In genomic region chr4:150592087-150592486, GRCm38 (mm10) we compare ENCODE assay signal across 15 mouse cellular contexts. TPM values are rescaled to one million over a fixed set of nuclear protein-coding genes. Genes with fewer than 3 reads are reported as not detected.
DNase-seq lines count a peak whose midpoint lies in the region; ATAC-seq and TF ChIP-seq lines count a peak whose summit lies in the region.
"Had no signal": no experiment of that assay in that cellular context is flagged by ENCODE, and none has a peak within 500 bp of the region (broad histone marks: within the 10 kb centered on the region; RNA-seq: fewer than 3 reads in every experiment).

No protein-coding gene starts in this region.

- TF ChIP-seq CTCF in heart, adult 2 months (IDR thresholded peaks at IDR 0.05), result no peak
- TF ChIP-seq CTCF in small intestine, adult 2 months (IDR thresholded peaks at IDR 0.05; ENCODE audit: extremely low read depth, insufficient read length, insufficient replicate concordance, low read depth, low read length), result no peak

- no peak for DNase-seq in heart, adult 2 months
- DNase-seq in lung, postnatal 25 days (ENCODE audit: low spot score), result no peak
- DNase-seq in limb, embryonic 10.5 days (ENCODE audit: low spot score), result no peak
- DNase-seq in testis, postnatal 10 days (ENCODE audit: low spot score), result no peak
- DNase-seq: embryo, embryonic 11 days; heart, adult 11 months; kidney, postnatal 25 days; thymus, postnatal 25 days had no signal

- no peak for TF ChIP-seq EP300 in heart, adult 2 months (IDR thresholded peaks at IDR 0.05; ENCODE audit: insufficient read depth, low read depth, low read length)

- no peak overlapping the region for H3K4me3 ChIP-seq in heart, embryonic 14.5 days (ENCODE audit: control insufficient read depth in 1 of 2, insufficient read depth in 1 of 2, low read depth in 1 of 2, low read length in 2 of 2)
- H3K4me3 ChIP-seq in heart, adult 2 months, result no peak overlapping the region
- no peak overlapping the region for H3K4me3 ChIP-seq in lung, embryonic 16.5 days (ENCODE audit: low read length)
- H3K4me3 ChIP-seq in limb, embryonic 10.5 days, result no peak overlapping the region
- no peak overlapping the region for H3K4me3 ChIP-seq in small intestine, adult 2 months (ENCODE audit: low read depth, low read length)
- H3K4me3 ChIP-seq: forebrain, embryonic 10.5 days; limb, embryonic 15.5 days had no signal

- peaks cover 18% of the 10 kb centered on the region for H3K79me2 ChIP-seq in heart, adult 2 months (replicated peaks; ENCODE audit: control insufficient read depth, insufficient read depth, low read length)

- WGBS in heart, embryonic 14.5 days, result 21% methylated on average over 6 of the region's 6 CpGs
- WGBS in heart, adult 2 months, result 54% methylated on average over 6 of the region's 6 CpGs
- WGBS in lung, embryonic 16.5 days, result 48% methylated on average over 6 of the region's 6 CpGs
- WGBS in limb, embryonic 10.5 days, result 80% methylated on average over 6 of the region's 6 CpGs
- WGBS in small intestine, adult 2 months, result 24% methylated on average over 6 of the region's 6 CpGs

- ATAC-seq in heart, embryonic 14.5 days (ENCODE audit: insufficient number of reproducible peaks, insufficient read depth, low FRiP score, low read depth), result no peak; the same call in 1 of the 2 replicates
- peak; percentile 16; the same call in 1 of the 2 replicates for ATAC-seq in lung, embryonic 16.5 days (ENCODE audit: low read depth)
- ATAC-seq in granulocyte monocyte progenitor cell, adult 5-6 weeks (replicated peaks; ENCODE audit: poor library complexity, severe bottlenecking), result no peak

- intact Hi-C loops in heart, adult 2 months (cut with DNase I), result loop anchor here (5.0 kb wide), 1 partner anchor 105 kb away; no protein-coding TSS in a partner anchor

- 0 out of 2 replicates have a peak overlapping the region, but pooled peaks have one; percentile 34 for H3K9ac ChIP-seq in heart, embryonic 14.5 days (ENCODE audit: low read length)
- H3K9ac ChIP-seq in heart, adult 2 months (ENCODE audit: low read depth, low read length), result no peak overlapping the region
- H3K9ac ChIP-seq in lung, embryonic 16.5 days (ENCODE audit: low read length), result no peak overlapping the region
- H3K9ac ChIP-seq: limb, embryonic 15.5 days had no signal

- TF ChIP-seq POLR2A in heart, adult 2 months (IDR thresholded peaks at IDR 0.05; ENCODE audit: insufficient read depth, low read depth, low read length), result no peak
- no peak for TF ChIP-seq POLR2A in small intestine, adult 2 months (IDR thresholded peaks at IDR 0.05; ENCODE audit: low read depth, low read length)

- no peaks in the 10 kb centered on the region for H3K36me3 ChIP-seq in heart, embryonic 14.5 days (ENCODE audit: control insufficient read depth, insufficient read depth, low read length)
- H3K36me3 ChIP-seq in heart, adult 2 months (ENCODE audit: control insufficient read depth, insufficient read depth, low read length), result peaks cover 38% of the 10 kb centered on the region
- H3K36me3 ChIP-seq in lung, embryonic 16.5 days (ENCODE audit: control insufficient read depth, insufficient read depth, low read length), result no peaks in the 10 kb centered on the region
- H3K36me3 ChIP-seq in limb, embryonic 10.5 days, result peaks cover 10% of the 10 kb centered on the region; the same call in 1 of the 2 replicates
- H3K36me3 ChIP-seq in small intestine, adult 2 months (ENCODE audit: control insufficient read depth, insufficient read depth, low read length), result peaks cover 3% of the 10 kb centered on the region; the same call in 1 of the 2 replicates
- H3K36me3 ChIP-seq: limb, embryonic 15.5 days had no signal

- H3K4me2 ChIP-seq in heart, embryonic 14.5 days (ENCODE audit: low read length), result no peak overlapping the region
- no peak overlapping the region for H3K4me2 ChIP-seq in lung, embryonic 16.5 days (ENCODE audit: low read depth, low read length)
- H3K4me2 ChIP-seq: limb, embryonic 15.5 days had no signal

- H3K4me1 ChIP-seq in heart, embryonic 14.5 days (ENCODE audit: control insufficient read depth in 2 of 2, insufficient read depth in 2 of 2, low read length in 2 of 2), result peaks cover 7 to 50% of the 10 kb centered on the region in 2 experiments
- peaks cover 39% of the 10 kb centered on the region for H3K4me1 ChIP-seq in heart, adult 2 months (ENCODE audit: control insufficient read depth, insufficient read depth, low read length)
- peaks cover 49% of the 10 kb centered on the region for H3K4me1 ChIP-seq in lung, embryonic 16.5 days (replicated peaks; ENCODE audit: control insufficient read depth, insufficient read depth, low read length)
- peaks cover 42% of the 10 kb centered on the region for H3K4me1 ChIP-seq in limb, embryonic 10.5 days
- H3K4me1 ChIP-seq in small intestine, adult 2 months (ENCODE audit: control insufficient read depth, insufficient read depth, insufficient read length, low read length), result peaks cover 41% of the 10 kb centered on the region

- H3K9me3 ChIP-seq in heart, embryonic 14.5 days (ENCODE audit: control insufficient read depth, low read length), result no peaks in the 10 kb centered on the region
- no peaks in the 10 kb centered on the region for H3K9me3 ChIP-seq in lung, embryonic 16.5 days (ENCODE audit: control insufficient read depth, low read length)
- no peaks in the 10 kb centered on the region for H3K9me3 ChIP-seq in limb, embryonic 10.5 days (replicated peaks)
- H3K9me3 ChIP-seq: forebrain, embryonic 10.5 days; limb, embryonic 15.5 days had no signal

- no peaks in the 10 kb centered on the region for H3K27me3 ChIP-seq in heart, embryonic 14.5 days (ENCODE audit: control insufficient read depth, insufficient read depth, low read length)
- H3K27me3 ChIP-seq in heart, adult 2 months (ENCODE audit: control insufficient read depth, insufficient read depth, low read length), result no peaks in the 10 kb centered on the region
- no peaks in the 10 kb centered on the region for H3K27me3 ChIP-seq in lung, embryonic 16.5 days (ENCODE audit: control insufficient read depth, insufficient read depth, low read depth, low read length)
- no peaks in the 10 kb centered on the region for H3K27me3 ChIP-seq in limb, embryonic 10.5 days (ENCODE audit: low read depth, poor library complexity, severe bottlenecking)
- H3K27me3 ChIP-seq in small intestine, adult 2 months (ENCODE audit: control insufficient read depth, insufficient read depth, low read length), result no peaks in the 10 kb centered on the region
- H3K27me3 ChIP-seq: limb, embryonic 15.5 days had no signal

- peak overlapping the region in 1 of 2 experiments; percentile 19; a peak in 1 of 4 replicates for H3K27ac ChIP-seq in heart, embryonic 14.5 days (replicated peaks in 1 of 2; ENCODE audit: control insufficient read depth in 1 of 2, insufficient read depth in 1 of 2, low read depth in 2 of 2, low read length in 2 of 2)
- no peak overlapping the region for H3K27ac ChIP-seq in heart, adult 2 months
- no peak overlapping the region; the same call in 1 of the 2 replicates for H3K27ac ChIP-seq in lung, embryonic 16.5 days (ENCODE audit: low read length)
- H3K27ac ChIP-seq in limb, embryonic 10.5 days, result peak overlapping the region; percentile 25; the same call in 1 of the 2 replicates
- H3K27ac ChIP-seq in small intestine, adult 2 months (ENCODE audit: insufficient read depth, low read depth, low read length), result peak overlapping the region; percentile 26; the same call in 1 of the 2 replicates
- H3K27ac ChIP-seq: limb, embryonic 15.5 days had no signal

RNA-seq across cellular contexts. Expression of gene Slc45a1, which starts 59.9 kb away (rescaled TPM):
- polyA plus RNA-seq in heart, embryonic 14.5 days (2014; fragmentation: Nextera tagmentation; extraction: Ambion mirVana), result 0.05 TPM in 1 of 2 replicates, not detected in the other
- total RNA-seq in heart, adult 2 months (2021), result not detected
- polyA plus RNA-seq in heart, adult 2 months (2012; rRNA removed), result not detected in 2 replicates
- 0.14 and 0.15 TPM in 2 replicates for polyA plus RNA-seq in lung, embryonic 16.5 days (2015; fragmentation: Nextera tagmentation; extraction: Ambion mirVana)
- 0.25 and 0.71 TPM in 2 replicates for polyA plus RNA-seq in limb, embryonic 10.5 days (2016; fragmentation: Nextera tagmentation; extraction: Ambion mirVana)
- 0.11 and 0.38 TPM in 2 replicates for polyA plus RNA-seq in small intestine, adult 2 months (2012; rRNA removed)
- total RNA-seq in granulocyte monocyte progenitor cell, adult 5-6 weeks (2014; fragmentation: Nextera tagmentation), result not detected in 2 replicates
- not detected in 2 replicates for total RNA-seq in granulocyte monocyte progenitor cell, adult 5-6 weeks (2017)
- total RNA-seq: monocyte, adult 5-6 weeks had no signal

Comparison
In these comparisons a context has a peak if more than half of its experiments do, and no peak if none do; other contexts are left out.
1. H3K27ac ChIP-seq: peak in limb, embryonic 10.5 days (single experiment) and small intestine, adult 2 months (single experiment); none in heart, adult 2 months (single experiment) and lung, embryonic 16.5 days (single experiment).